Mouse (Mus musculus): ENCODE measurements around the gene Aldh1a3. TPM values are rescaled to one million over a fixed set of nuclear protein-coding genes. Genes with fewer than 3 reads are reported as not detected.

Aldh1a3 gene
- total RNA-seq, 2 experiments from 2014 or later, result 0.37 to 1.4 TPM

Small RNA genes within 50 kb of the gene (microRNA-seq; reads per million reads assigned to microRNA genes)
- not detected for gene Mir7057

Other genes with a start within 250 kb of the Aldh1a3 start
- gene Gm10974, start 61.6 kb downstream of the Aldh1a3 start, total RNA-seq (2021), result not detected
- 1 to 10 TPM; 2.8 to 3.4 TPM for gene Lrrk1, start 39.2 kb downstream of the Aldh1a3 start, total RNA-seq (2021)